Mouse (Mus musculus) C2C12 (cell line): ENCODE measurements around the gene Gm5478.

ENCODE experiments used
- CEBPB ChIP-seq: IDR thresholded peaks from one replicate; pipeline ENCODE4 v1.6.1; 2011; ENCODE audit warnings: low read depth, mild to moderate bottlenecking, control low read depth, moderate library complexity
- MYOD1 ChIP-seq: IDR thresholded peaks from one replicate; pipeline ENCODE4 v1.6.1; 2011; ENCODE audit warnings: low read depth; ENCODE audit not compliant: control insufficient read depth, insufficient read length
- USF1 ChIP-seq: IDR thresholded peaks from one replicate; pipeline ENCODE4 v1.6.1; 2011; ENCODE audit warnings: low read depth, mild to moderate bottlenecking, control low read depth, moderate library complexity

GRCm38 (mm10) chr15:101694207-101694606 is 47.0 kb upstream of the Gm5478 start, which contains the start of gene Krt6a:
- no peak for TF ChIP-seq CEBPB
- TF ChIP-seq USF1, result no peak
- no peak for TF ChIP-seq MYOD1
